Mouse (Mus musculus) G1E (cell line): ENCODE data around the gene Cdh13.

Experiments used
- CTCF ChIP-seq: IDR thresholded peaks from 2 replicates; pipeline ENCODE4 v1.5.1; 2012; ENCODE audit warnings: low read depth, low read length, inconsistent platforms, mixed read lengths
- GATA1 ChIP-seq: IDR thresholded peaks from 2 replicates; pipeline ENCODE4 v1.6.1; 2012; ENCODE audit warnings: borderline replicate concordance, low read length, inconsistent platforms, mixed read lengths
- GATA2 ChIP-seq: IDR thresholded peaks from 2 replicates; pipeline ENCODE4 v1.6.1; 2012; ENCODE audit warnings: low read depth, low read length, inconsistent platforms, borderline replicate concordance
- POLR2AphosphoS5 ChIP-seq: IDR thresholded peaks from 2 replicates; pipeline ENCODE4 v1.6.1; 2012; ENCODE audit warnings: low read depth, low read length, inconsistent platforms; ENCODE audit not compliant: insufficient replicate concordance
- TAL1 ChIP-seq: conservative IDR thresholded peaks from 2 replicates; pipeline ENCODE4 v1.6.1; 2012; ENCODE audit warnings: low read depth, low read length, inconsistent platforms, mixed read lengths

DNA sequence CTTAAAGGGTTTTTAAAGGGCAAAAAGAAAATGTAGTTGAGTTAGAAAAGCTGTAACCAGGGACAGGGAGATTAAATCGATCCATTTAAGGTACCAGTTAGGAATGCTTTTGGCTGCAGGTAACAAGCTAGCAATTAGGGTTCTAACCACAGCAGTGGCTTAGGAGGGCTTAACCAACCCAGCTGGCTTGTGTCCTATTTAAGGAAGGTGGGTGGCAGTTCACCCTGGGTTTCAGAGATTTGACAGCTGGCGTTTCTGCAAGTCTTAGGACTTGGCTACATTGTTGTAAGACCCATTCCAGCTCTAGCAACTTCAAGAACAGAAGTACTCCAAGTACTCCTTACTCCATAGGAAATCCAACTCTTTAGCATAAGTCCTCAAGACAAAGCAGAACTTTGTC is 700.2 kb downstream of the Cdh13 start:
- TF ChIP-seq CTCF (no peak), GATA1 (no peak), TAL1 (no peak), GATA2 (no peak), POLR2AphosphoS5 (no peak)
